Mouse (Mus musculus): ENCODE data around the gene Mdk. TPM values are rescaled to one million over a fixed set of nuclear protein-coding genes. Genes with fewer than 3 reads are reported as not detected.

Mdk gene
- polyA plus RNA-seq, 1 experiment: 0.29 TPM

GRCm38 (mm10) chr2:91922586-91923414 is 9.3 kb downstream of the Mdk start:
- Histone ChIP-seq H3K79me2 (ENCODE audit: control insufficient read depth, insufficient read depth) (no peaks in the 10 kb centered on the region), H3K4me2 (ENCODE audit: low read depth) (peak overlapping the region; percentile 93), H3K27me3 (ENCODE audit: control insufficient read depth, insufficient read depth, insufficient read length) (peaks cover 7% of the 10 kb centered on the region), H3K4me3 (peak overlapping the region; percentile 7), H3K36me3 (ENCODE audit: control insufficient read depth, insufficient read depth) (no peaks in the 10 kb centered on the region), H3ac (ENCODE audit: control insufficient read depth, insufficient read length) (no peak overlapping the region)
- TF ChIP-seq SRF (IDR thresholded peaks at IDR 0.05; ENCODE audit: control insufficient read depth, insufficient read length, low read depth) (no peak), MAX (IDR thresholded peaks at IDR 0.05; ENCODE audit: low read depth) (no peak), TCF12 (IDR thresholded peaks at IDR 0.05; ENCODE audit: insufficient read depth, poor library complexity, severe bottlenecking) (no peak), MYOG (IDR thresholded peaks at IDR 0.05; ENCODE audit: control insufficient read depth in 1 of 3, insufficient read depth in 1 of 3, insufficient read length in 2 of 3, low read depth in 2 of 3) (no peak), REST (IDR thresholded peaks at IDR 0.05; ENCODE audit: insufficient read depth, insufficient read length) (no peak), TCF3 (IDR thresholded peaks at IDR 0.05; ENCODE audit: insufficient read length, low read depth) (no peak), USF1 (IDR thresholded peaks at IDR 0.05; ENCODE audit: low read depth) (no peak), POLR2AphosphoS2 (IDR thresholded peaks at IDR 0.05; ENCODE audit: insufficient read length, low read depth) (no peak), CEBPB (IDR thresholded peaks at IDR 0.05; ENCODE audit: insufficient read depth, poor library complexity, severe bottlenecking) (no peak), E2F4 (IDR thresholded peaks at IDR 0.05; ENCODE audit: insufficient read depth) (no peak)

GRCm38 (mm10) chr2:91921790-91922570 is 10.1 kb downstream of the Mdk start:
- H3K36me3 ChIP-seq (ENCODE audit: control insufficient read depth, insufficient read depth): no peaks in the 10 kb centered on the region

GRCm38 (mm10) chr2:91921181-91921789 is 10.8 kb downstream of the Mdk start:
- H3K4me3 ChIP-seq: peak overlapping the region; percentile 7
- no peak overlapping the region for H3K4me2 ChIP-seq (ENCODE audit: low read depth)
- H3K27me3 ChIP-seq (ENCODE audit: control insufficient read depth, insufficient read depth, insufficient read length): peaks cover 7% of the 10 kb centered on the region
- H3K79me2 ChIP-seq (ENCODE audit: control insufficient read depth, insufficient read depth): no peaks in the 10 kb centered on the region
- no peak overlapping the region for H3ac ChIP-seq (ENCODE audit: control insufficient read depth, insufficient read length)
- H3K36me3 ChIP-seq (ENCODE audit: control insufficient read depth, insufficient read depth): peaks cover under 1% of the 10 kb centered on the region
- TF ChIP-seq REST (IDR thresholded peaks at IDR 0.05; ENCODE audit: insufficient read depth, insufficient read length): peak; percentile 97
- peak in 1 of 3 experiments; percentile 11 for TF ChIP-seq MYOG (IDR thresholded peaks at IDR 0.05; ENCODE audit: control insufficient read depth in 1 of 3, insufficient read depth in 1 of 3, insufficient read length in 2 of 3, low read depth in 2 of 3)
- no peak for TF ChIP-seq TCF12 (IDR thresholded peaks at IDR 0.05; ENCODE audit: insufficient read depth, poor library complexity, severe bottlenecking)

More at GRCm38 (mm10) chr2:91921790-91922570, 10.1 kb downstream of the Mdk start:
- H3K27me3 ChIP-seq (ENCODE audit: control insufficient read depth, insufficient read depth, insufficient read length): peaks cover 7% of the 10 kb centered on the region
- no peak for TF ChIP-seq E2F4 (IDR thresholded peaks at IDR 0.05; ENCODE audit: insufficient read depth)
- TF ChIP-seq MAX (IDR thresholded peaks at IDR 0.05; ENCODE audit: low read depth): no peak
- TF ChIP-seq TCF12 (IDR thresholded peaks at IDR 0.05; ENCODE audit: insufficient read depth, poor library complexity, severe bottlenecking): no peak
- TF ChIP-seq POLR2A (IDR thresholded peaks at IDR 0.05; ENCODE audit: insufficient read length, low read depth): no peak
- no peak for TF ChIP-seq TCF3 (IDR thresholded peaks at IDR 0.05; ENCODE audit: insufficient read length, low read depth)
- no peak for TF ChIP-seq MYOG (IDR thresholded peaks at IDR 0.05; ENCODE audit: control insufficient read depth in 1 of 3, insufficient read depth in 1 of 3, insufficient read length in 2 of 3, low read depth in 2 of 3)
- peak; percentile 6 for TF ChIP-seq POLR2AphosphoS2 (IDR thresholded peaks at IDR 0.05; ENCODE audit: insufficient read length, low read depth)
- peak overlapping the region; percentile 93 for H3K4me2 ChIP-seq (ENCODE audit: low read depth)
- H3ac ChIP-seq (ENCODE audit: control insufficient read depth, insufficient read length): no peak overlapping the region
- no peaks in the 10 kb centered on the region for H3K79me2 ChIP-seq (ENCODE audit: control insufficient read depth, insufficient read depth)
- peak overlapping the region; percentile 7 for H3K4me3 ChIP-seq

GRCm38 (mm10) chr2:91920130-91920529 is 12.0 kb downstream of the Mdk start:
- H3K36me3 ChIP-seq (ENCODE audit: control insufficient read depth, insufficient read depth): peaks cover 11% of the 10 kb centered on the region
- no peaks in the 10 kb centered on the region for H3K79me2 ChIP-seq (ENCODE audit: control insufficient read depth, insufficient read depth)
- TF ChIP-seq TCF12 (IDR thresholded peaks at IDR 0.05; ENCODE audit: insufficient read depth, poor library complexity, severe bottlenecking) (no peak), REST (IDR thresholded peaks at IDR 0.05; ENCODE audit: insufficient read depth, insufficient read length) (no peak), MYOD1 (IDR thresholded peaks at IDR 0.05; ENCODE audit: control insufficient read depth in 1 of 3, insufficient read length in 2 of 3, low read depth in 2 of 3) (no peak), POLR2A (IDR thresholded peaks at IDR 0.05; ENCODE audit: insufficient read length, low read depth) (no peak), POLR2AphosphoS2 (IDR thresholded peaks at IDR 0.05; ENCODE audit: insufficient read length, low read depth) (no peak), SRF (IDR thresholded peaks at IDR 0.05; ENCODE audit: control insufficient read depth, insufficient read length, low read depth) (no peak)
- H3K27me3 ChIP-seq (ENCODE audit: control insufficient read depth, insufficient read depth, insufficient read length): peaks cover 7% of the 10 kb centered on the region
- H3ac ChIP-seq (ENCODE audit: control insufficient read depth, insufficient read length): no peak overlapping the region
- no peak overlapping the region for H3K4me2 ChIP-seq (ENCODE audit: low read depth)
- H3K4me3 ChIP-seq: no peak overlapping the region

Measured in myocyte (in vitro differentiated cells).